Mouse (Mus musculus) heart, embryonic 11.5 days (tissue): ENCODE measurements around the gene March7. TPM values are rescaled to one million over a fixed set of nuclear protein-coding genes. Genes with fewer than 3 reads are reported as not detected.

Experiments used
- ATAC-seq: fragments of 200-750 bp; cut with Nextera tagmentation; replicated peaks from 2 replicates; pipeline ENCODE4 v1.8.0; 2017; ENCODE audit warnings: moderate library complexity; ENCODE audit not compliant: insufficient number of reproducible peaks, low FRiP score, low TSS enrichment
- H3K27ac ChIP-seq: fragments of 300-500 bp; sonication (generic); 2 replicates; pipeline ENCODE4 v1.5.1; 2014; ENCODE audit warnings: mild to moderate bottlenecking, low read depth, low read length
- H3K27me3 ChIP-seq: fragments of 300-500 bp; sonication (generic); 2 replicates; pipeline ENCODE4 v1.6.1; 2014; ENCODE audit warnings: mild to moderate bottlenecking, low read length, mixed read lengths; ENCODE audit not compliant: control insufficient read depth, insufficient read depth
- H3K36me3 ChIP-seq: fragments of 300-500 bp; sonication (generic); 2 replicates; pipeline ENCODE4 v1.6.1; 2014; ENCODE audit warnings: mild to moderate bottlenecking, low read length, moderate library complexity, mixed read lengths; ENCODE audit not compliant: control insufficient read depth, insufficient read depth
- H3K4me1 ChIP-seq: fragments of 300-500 bp; sonication (generic); 2 replicates; pipeline ENCODE4 v1.6.1; 2014; ENCODE audit warnings: low read length; ENCODE audit not compliant: control insufficient read depth, insufficient read depth
- H3K4me2 ChIP-seq: fragments of 300-500 bp; sonication (generic); 2 replicates; pipeline ENCODE4 v1.6.1; 2014; ENCODE audit warnings: mild to moderate bottlenecking, moderate library complexity
- H3K4me3 ChIP-seq: fragments of 300-500 bp; sonication (generic); 2 replicates; pipeline ENCODE4 v1.5.1; 2014; ENCODE audit warnings: low read depth, low read length
- H3K9ac ChIP-seq: fragments of 300-500 bp; sonication (generic); 2 replicates; pipeline ENCODE4 v1.6.1; 2014; ENCODE audit warnings: mild to moderate bottlenecking, low read depth, low read length, moderate library complexity
- H3K9me3 ChIP-seq: fragments of 300-500 bp; sonication (generic); replicated peaks from 2 replicates; pipeline ENCODE4 v1.6.1; 2016; ENCODE audit warnings: low read length; ENCODE audit not compliant: control insufficient read depth
- WGBS: fragments of 180-500 bp; shearing (Covaris S2); extraction: QIAGEN DNeasy Blood & Tissue Kit; methylation state at CpG from one replicate; pipeline ENCODE4 v1.1.7; 2014; ENCODE audit not compliant: insufficient replicate concordance; 5-methylcytosine and 5-hydroxymethylcytosine counted together
- polyA plus RNA-seq: library from polyadenylated mRNA; unstranded; fragments of >200 nt; fragmentation: Nextera tagmentation; extraction: Ambion mirVana; gene quantifications from 2 replicates; pipeline ENCODE4 v1.2.1, GENCODE M21; 2014

The March7 gene
- polyA plus RNA-seq, 1 experiment from 2014 or later: 62.6 TPM

DNA sequence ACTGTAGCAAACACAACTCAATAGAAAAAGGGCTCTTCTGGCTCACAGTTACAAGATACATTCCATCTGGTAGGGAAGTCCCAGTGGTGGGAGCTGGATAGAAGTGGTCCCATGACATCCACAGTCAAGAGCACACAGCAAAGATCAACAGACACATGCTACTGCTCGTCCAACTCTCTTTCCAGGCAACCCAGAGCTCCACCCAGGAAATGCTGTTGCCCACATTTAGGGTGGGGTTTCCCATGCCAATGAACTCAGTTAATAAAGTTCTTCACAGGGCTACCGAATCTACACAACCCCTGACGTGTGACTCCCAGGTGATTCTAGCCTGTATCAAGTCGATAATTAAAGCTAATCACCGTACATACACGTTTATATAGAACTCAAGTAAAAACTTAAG lies 5.5 kb upstream of the March7 start:
- Histone ChIP-seq H3K4me2 (no peak overlapping the region), H3K27me3 (no peaks in the 10 kb centered on the region), H3K4me1 (peaks cover 6% of the 10 kb centered on the region), H3K9ac (no peak overlapping the region), H3K27ac (no peak overlapping the region), H3K4me3 (no peak overlapping the region), H3K36me3 (peaks cover 4% of the 10 kb centered on the region; the same call in 1 of the 2 replicates), H3K9me3 (no peaks in the 10 kb centered on the region)
- 81% methylated on average over 6 of the region's 6 CpGs for WGBS
- no peak for ATAC-seq

DNA sequence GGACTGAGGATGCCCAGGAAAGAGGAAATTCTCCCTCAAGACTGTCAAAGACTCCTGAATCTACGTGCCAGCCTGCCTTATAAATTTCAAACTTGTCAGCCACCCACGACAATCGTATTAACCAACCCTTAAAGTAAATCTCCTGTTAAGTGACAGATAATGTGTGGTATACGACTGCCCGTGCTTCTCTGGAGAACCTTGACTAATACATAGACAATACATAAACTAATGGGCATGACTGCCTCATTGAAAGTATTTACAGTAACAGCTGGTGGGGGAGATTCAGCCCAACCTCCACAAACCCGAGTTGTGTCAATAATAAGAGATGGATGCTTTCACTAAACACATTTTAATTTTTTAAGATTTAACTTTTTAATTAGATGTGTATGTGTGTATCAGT lies 3.9 kb upstream of the March7 start:
- Histone ChIP-seq H3K4me3 (no peak overlapping the region), H3K27me3 (no peaks in the 10 kb centered on the region), H3K27ac (no peak overlapping the region), H3K4me2 (no peak overlapping the region), H3K36me3 (peaks cover 4% of the 10 kb centered on the region; the same call in 1 of the 2 replicates), H3K9me3 (no peaks in the 10 kb centered on the region), H3K4me1 (peaks cover 6% of the 10 kb centered on the region), H3K9ac (no peak overlapping the region)
- WGBS: 87% methylated on average over 6 of the region's 6 CpGs
- no peak for ATAC-seq

DNA sequence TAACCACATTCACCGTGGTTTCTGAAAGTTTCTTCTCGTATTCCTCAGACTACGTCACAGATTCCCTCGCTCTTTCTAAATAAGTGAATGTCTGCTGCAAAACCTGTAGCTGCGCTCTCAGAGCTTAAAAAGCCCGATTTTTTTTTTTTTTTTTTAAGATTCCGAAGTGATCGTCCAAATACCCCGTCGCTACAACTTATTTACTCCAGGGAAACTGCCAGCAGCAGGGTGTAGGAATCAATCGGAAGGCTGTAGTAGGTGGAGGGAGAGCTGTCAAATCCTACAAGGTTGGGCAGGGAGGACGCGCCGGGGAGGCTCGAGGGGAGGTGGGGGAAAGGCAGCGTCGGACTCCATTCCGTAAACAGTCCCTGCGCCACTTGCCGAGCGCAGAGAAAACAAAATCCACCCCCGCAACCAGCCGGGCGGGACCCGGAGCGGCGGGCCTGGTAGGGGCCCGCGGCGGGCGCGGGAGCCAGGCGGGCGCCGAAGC lies 520 bp upstream of the March7 start:
- Histone ChIP-seq H3K27me3 (no peaks in the 10 kb centered on the region), H3K4me3 (peak overlapping the region; percentile 99), H3K9ac (peak overlapping the region; percentile 98), H3K4me2 (peak overlapping the region; percentile 75), H3K36me3 (peaks cover 6% of the 10 kb centered on the region; the same call in 1 of the 2 replicates), H3K4me1 (peaks cover 28% of the 10 kb centered on the region), H3K9me3 (no peaks in the 10 kb centered on the region), H3K27ac (peak overlapping the region; percentile 88)
- under 1% methylated on average over 34 of the region's 35 CpGs for WGBS
- peak; percentile 43 for ATAC-seq

DNA sequence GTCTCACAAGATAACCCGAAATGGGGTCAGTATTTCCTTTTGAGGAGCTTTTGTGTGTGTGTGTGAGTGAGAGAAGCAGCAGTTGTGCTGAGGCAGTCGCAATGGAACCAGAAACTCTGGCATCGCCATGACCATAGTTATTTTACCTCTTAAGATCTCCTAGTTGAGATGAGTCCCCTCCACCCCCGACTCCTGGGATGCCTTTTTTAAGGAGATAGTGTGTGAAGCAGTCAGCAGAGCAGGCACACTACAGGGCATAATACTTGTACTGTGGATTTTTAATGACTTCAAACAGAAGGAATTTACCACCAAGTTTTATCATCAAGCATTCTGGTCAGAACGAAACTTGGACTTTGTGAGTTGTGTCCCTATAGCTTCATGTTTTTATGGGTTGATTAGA lies 1.1 kb downstream of the March7 start:
- peaks cover 29% of the 10 kb centered on the region for H3K4me1 ChIP-seq
- ATAC-seq: no peak

DNA sequence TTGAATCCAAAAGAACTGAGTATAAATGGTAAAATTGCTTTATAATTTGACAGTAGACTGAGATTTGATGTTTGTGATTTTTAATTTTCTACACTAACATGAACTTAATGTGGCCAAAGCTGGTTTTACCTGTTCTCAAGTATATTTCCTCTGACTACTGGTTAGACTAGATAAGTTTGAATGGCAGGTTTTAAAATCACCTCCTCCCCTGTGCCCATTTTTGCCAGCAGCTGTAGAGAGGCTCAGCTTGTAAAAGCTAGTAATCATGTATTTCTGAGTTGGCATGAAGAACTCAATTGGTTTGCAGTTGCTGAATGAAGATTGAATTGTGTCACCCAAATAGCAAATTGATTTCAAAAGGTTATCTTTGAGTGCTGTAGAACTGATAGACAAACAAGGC lies 2.8 kb downstream of the March7 start:
- no peak overlapping the region for H3K9ac ChIP-seq
- H3K27ac ChIP-seq: no peak overlapping the region
- no peaks in the 10 kb centered on the region for H3K27me3 ChIP-seq
- H3K4me1 ChIP-seq: peaks cover 31% of the 10 kb centered on the region
- H3K36me3 ChIP-seq: 0 out of 2 replicates have a peak, but pooled peaks cover 2% of the 10 kb centered on the region
- no peak overlapping the region for H3K4me2 ChIP-seq
- H3K9me3 ChIP-seq: no peaks in the 10 kb centered on the region
- no peak overlapping the region for H3K4me3 ChIP-seq
- no peak for ATAC-seq

More for the DNA sequence above, 1.1 kb downstream of the March7 start:
- Histone ChIP-seq H3K9me3 (no peaks in the 10 kb centered on the region), H3K4me2 (peak overlapping the region; percentile 87), H3K9ac (peak overlapping the region; percentile 98), H3K36me3 (0 out of 2 replicates have a peak, but pooled peaks cover 2% of the 10 kb centered on the region), H3K27me3 (no peaks in the 10 kb centered on the region), H3K4me3 (peak overlapping the region; percentile 99), H3K27ac (peak overlapping the region; percentile 88; the same call in 1 of the 2 replicates)
- WGBS: 10% methylated on average over 5 of the region's 5 CpGs

DNA sequence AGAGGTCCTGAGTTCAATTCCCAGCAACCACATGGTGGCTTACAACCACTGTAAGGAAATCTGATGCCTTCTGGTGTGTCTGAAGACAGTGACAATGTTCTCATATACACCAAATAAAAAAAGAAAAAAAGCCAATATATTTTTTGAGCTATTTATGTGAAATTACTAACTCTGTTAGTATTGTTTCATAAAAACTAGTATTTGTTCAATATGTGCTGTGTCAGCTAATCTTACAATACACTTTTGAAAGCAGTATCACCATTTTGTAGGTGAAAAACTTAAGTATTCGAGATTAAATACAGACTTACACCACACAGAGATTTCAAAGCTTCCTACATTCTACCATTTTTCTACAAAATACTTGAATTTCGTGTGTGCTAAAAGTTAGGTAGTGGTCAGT lies 5.0 kb downstream of the March7 start:
- H3K27ac ChIP-seq: no peak overlapping the region
- 0 out of 2 replicates have a peak, but pooled peaks cover 2% of the 10 kb centered on the region for H3K36me3 ChIP-seq
- no peak overlapping the region for H3K4me3 ChIP-seq
- no peak for ATAC-seq
- WGBS: 90% methylated on average over 2 of the region's 2 CpGs
- no peak overlapping the region for H3K9ac ChIP-seq
- no peak overlapping the region for H3K4me2 ChIP-seq
- H3K27me3 ChIP-seq: no peaks in the 10 kb centered on the region
- H3K9me3 ChIP-seq: no peaks in the 10 kb centered on the region
- H3K4me1 ChIP-seq: peaks cover 25% of the 10 kb centered on the region

- H3K4me2 ChIP-seq: no peak overlapping the region
- H3K9me3 ChIP-seq: no peaks in the 10 kb centered on the region
- H3K27ac ChIP-seq: no peak overlapping the region
- H3K4me3 ChIP-seq: no peak overlapping the region
- 86% methylated on average over 4 of the region's 4 CpGs for WGBS
- H3K36me3 ChIP-seq: 0 out of 2 replicates have a peak, but pooled peaks cover 2% of the 10 kb centered on the region
- H3K4me1 ChIP-seq: peaks cover 21% of the 10 kb centered on the region
- no peaks in the 10 kb centered on the region for H3K27me3 ChIP-seq
- H3K9ac ChIP-seq: no peak overlapping the region
- no peak for ATAC-seq
Measured at GRCm38 (mm10) chr2:60216547-60217153, 7.0 kb downstream of the March7 start.

GRCm38 (mm10) chr2:60217620-60218019 lies 7.9 kb downstream of the March7 start:
- no peak overlapping the region for H3K4me3 ChIP-seq
- H3K36me3 ChIP-seq: no peaks in the 10 kb centered on the region
- no peak overlapping the region for H3K9ac ChIP-seq
- H3K4me1 ChIP-seq: peaks cover 16% of the 10 kb centered on the region
- H3K9me3 ChIP-seq: no peaks in the 10 kb centered on the region
- H3K4me2 ChIP-seq: no peak overlapping the region
- no peaks in the 10 kb centered on the region for H3K27me3 ChIP-seq
- ATAC-seq: no peak
- no peak overlapping the region for H3K27ac ChIP-seq
- 80% methylated on average over 6 of the region's 6 CpGs for WGBS

DNA sequence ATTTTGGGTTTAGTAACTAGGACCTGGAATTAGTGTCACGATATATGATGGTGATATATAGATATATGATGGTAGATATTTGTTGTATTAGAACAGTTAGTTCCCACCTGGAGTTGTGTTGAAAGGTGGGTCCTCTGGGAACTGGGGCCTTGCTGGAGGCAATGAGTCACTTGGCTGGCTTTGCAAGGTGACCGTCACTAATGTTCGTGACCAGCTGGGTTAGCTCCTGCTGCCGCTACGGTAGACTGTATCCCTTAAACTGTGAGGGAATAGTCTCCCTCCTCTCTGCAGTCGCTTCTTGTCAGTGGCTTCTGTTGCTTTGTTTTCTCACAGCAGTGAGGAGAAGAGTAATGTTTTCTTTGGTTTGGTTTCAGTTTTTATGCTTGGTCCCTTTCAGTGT lies 11.5 kb downstream of the March7 start:
- no peak overlapping the region for H3K9ac ChIP-seq
- H3K36me3 ChIP-seq: no peaks in the 10 kb centered on the region
- no peak overlapping the region for H3K27ac ChIP-seq
- H3K9me3 ChIP-seq: no peaks in the 10 kb centered on the region
- peaks cover 6% of the 10 kb centered on the region; the same call in 1 of the 2 replicates for H3K4me1 ChIP-seq
- 70% methylated on average over 6 of the region's 6 CpGs for WGBS
- ATAC-seq: no peak
- H3K27me3 ChIP-seq: no peaks in the 10 kb centered on the region
- no peak overlapping the region for H3K4me3 ChIP-seq
- no peak overlapping the region for H3K4me2 ChIP-seq
